Mouse (Mus musculus): ENCODE data around the gene Tfb2m. TPM values are rescaled to one million over a fixed set of nuclear protein-coding genes. Genes with fewer than 3 reads are reported as not detected.

Tfb2m gene
- polyA plus RNA-seq, 1 experiment from 2014 or later, result 38.9 TPM

DNA sequence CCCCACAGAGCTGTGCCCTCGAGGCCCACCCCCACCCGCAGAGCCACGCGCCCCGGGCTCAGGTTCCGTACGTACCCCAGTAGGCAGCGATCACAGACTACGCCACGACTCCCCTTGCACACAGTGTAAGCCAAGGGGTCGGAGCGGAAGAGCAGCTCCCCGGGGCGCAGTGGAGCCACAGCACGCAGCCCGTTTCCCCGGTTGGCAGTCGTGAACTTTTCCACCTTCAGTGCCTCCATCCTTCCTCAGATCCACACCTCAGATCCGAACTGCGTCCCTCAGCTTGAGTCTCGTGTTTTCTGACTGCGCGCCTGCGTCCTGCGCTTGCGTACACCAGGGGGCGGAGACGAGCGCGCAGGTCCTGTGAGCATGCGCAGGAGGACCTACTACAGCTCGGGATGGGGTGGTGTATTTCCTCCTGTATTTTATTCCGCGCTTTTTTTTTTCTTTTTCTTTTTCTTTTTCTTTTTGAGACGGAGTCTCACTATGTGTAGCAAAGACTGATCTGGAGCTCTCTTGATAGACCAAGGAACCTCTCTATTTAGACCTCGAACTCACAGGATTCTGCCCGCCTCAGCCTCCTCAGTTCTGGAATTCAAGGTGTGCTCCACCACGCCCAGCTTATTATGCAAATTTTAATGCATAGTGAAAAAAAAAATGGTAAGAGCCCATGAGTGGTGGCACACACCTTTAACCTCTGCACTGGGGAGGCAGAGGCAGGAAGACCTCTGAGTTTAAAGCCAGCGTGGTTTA, 28.2 kb downstream of the Tfb2m start, which contains the start of gene Smyd3:
Smyd3 (minus strand) TSS at position 329 of the 753 bp plus-strand sequence.
- Histone ChIP-seq H3K27ac (peak within 1 kb of the TSS; percentile 36; the same call in 1 of the 2 replicates), H3K4me1 (replicated peaks; ENCODE audit: insufficient read depth, low read length) (no peaks in the 10 kb centered on the region; the same call in 1 of the 2 replicates), H3K4me2 (ENCODE audit: low read length) (peak within 1 kb of the TSS; percentile 98), H3K4me3 (replicated peaks; ENCODE audit: low read depth, low read length) (peak within 1 kb of the TSS; percentile 78), H3K27me3 (ENCODE audit: insufficient read depth, low read length) (no peaks in the 10 kb centered on the region), H3K9me3 (replicated peaks; ENCODE audit: low read length) (no peaks in the 10 kb centered on the region), H3K9ac (ENCODE audit: low read depth, low read length) (peak within 1 kb of the TSS; percentile 68), H3K36me3 (ENCODE audit: insufficient read depth, low read length) (no peaks in the 10 kb centered on the region)
- peak; percentile 78 for TF ChIP-seq CTCF (IDR thresholded peaks at IDR 0.05; ENCODE audit: low read depth)
- DNase-seq (ENCODE audit: low spot score), result peak; percentile 89
- ATAC-seq (replicated peaks; ENCODE audit: low FRiP score, low read depth), result peak; percentile 83
- WGBS, result 7% methylated on average over 39 of the region's 39 CpGs

DNA sequence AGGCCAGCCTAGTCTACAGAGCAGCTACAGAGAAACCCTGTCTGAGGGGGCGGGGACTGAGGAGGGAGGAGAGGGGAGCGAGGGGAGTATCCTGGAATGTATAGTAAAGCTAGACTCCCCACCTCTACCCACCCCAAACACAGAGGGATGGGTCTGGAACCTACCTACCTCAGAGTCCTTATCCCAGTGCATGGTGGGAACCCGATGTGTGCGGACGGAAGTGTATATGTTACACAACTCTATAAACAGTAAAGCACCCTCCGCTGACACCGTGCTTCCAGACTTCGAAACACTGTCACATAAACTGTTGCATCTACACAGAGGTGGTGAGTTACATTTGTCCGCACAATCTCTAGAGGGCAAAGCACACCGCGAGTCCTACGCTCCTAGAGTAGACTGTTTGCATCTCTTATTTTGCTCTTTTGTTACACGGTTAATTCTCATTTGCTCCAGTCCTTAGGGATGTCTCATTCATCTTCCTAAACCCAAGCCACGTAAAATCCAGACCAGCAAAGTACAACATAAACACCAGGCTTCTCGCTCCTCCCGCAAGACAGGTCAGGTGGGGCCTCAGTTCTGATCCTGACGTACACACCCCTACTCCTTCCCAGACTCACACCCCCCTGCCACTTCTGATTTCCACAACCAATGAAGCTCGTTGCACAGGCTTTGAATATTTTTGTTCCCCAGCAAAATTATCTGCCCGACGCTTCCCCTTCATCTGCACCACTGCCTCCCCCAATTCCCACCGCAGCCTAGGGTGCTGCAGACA, 28.9 kb downstream of the Tfb2m start:
- WGBS, result under 1% methylated on average over 21 of the region's 21 CpGs
- peak overlapping the region; percentile 78 for H3K4me3 ChIP-seq (replicated peaks; ENCODE audit: low read depth, low read length)
- H3K9ac ChIP-seq (ENCODE audit: low read depth, low read length), result peak overlapping the region; percentile 68
- no peaks in the 10 kb centered on the region for H3K36me3 ChIP-seq (ENCODE audit: insufficient read depth, low read length)
- peak overlapping the region; percentile 36; the same call in 1 of the 2 replicates for H3K27ac ChIP-seq
- H3K9me3 ChIP-seq (replicated peaks; ENCODE audit: low read length), result no peaks in the 10 kb centered on the region
- H3K27me3 ChIP-seq (ENCODE audit: insufficient read depth, low read length), result no peaks in the 10 kb centered on the region
- TF ChIP-seq CTCF (IDR thresholded peaks at IDR 0.05; ENCODE audit: low read depth), result no peak
- DNase-seq (ENCODE audit: low spot score) (peak; percentile 50), ATAC-seq (replicated peaks; ENCODE audit: low FRiP score, low read depth) (peak; percentile 62; the same call in 1 of the 2 replicates)
- no peaks in the 10 kb centered on the region; the same call in 1 of the 2 replicates for H3K4me1 ChIP-seq (replicated peaks; ENCODE audit: insufficient read depth, low read length)
- peak overlapping the region; percentile 98 for H3K4me2 ChIP-seq (ENCODE audit: low read length)

DNA sequence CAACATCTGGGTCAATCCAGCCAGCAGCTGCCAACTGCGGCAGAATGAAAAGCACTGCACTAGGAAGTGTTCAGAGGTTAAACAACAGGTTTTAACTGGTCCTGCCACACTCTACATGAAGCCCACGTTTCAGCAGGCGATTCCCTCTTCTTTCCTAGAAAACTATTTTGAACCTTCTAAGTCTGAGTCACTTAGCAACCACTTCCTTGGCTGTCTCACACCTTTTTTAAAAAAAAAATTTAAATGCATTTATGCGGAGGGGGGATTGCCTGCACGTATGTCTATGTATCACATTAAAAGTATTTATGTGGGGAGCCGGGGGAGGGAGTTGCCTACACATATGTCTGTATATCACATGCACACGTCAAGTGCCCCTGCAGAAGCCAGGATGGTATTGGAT, 34.2 kb downstream of the Tfb2m start:
- no peak for ATAC-seq (replicated peaks; ENCODE audit: low FRiP score, low read depth)
- WGBS, result 62% methylated on average over 7 of the region's 7 CpGs
- no peak for TF ChIP-seq CTCF (IDR thresholded peaks at IDR 0.05; ENCODE audit: low read depth)
- no peaks in the 10 kb centered on the region for H3K36me3 ChIP-seq (ENCODE audit: insufficient read depth, low read length)
- H3K4me1 ChIP-seq (replicated peaks; ENCODE audit: insufficient read depth, low read length), result no peaks in the 10 kb centered on the region; the same call in 1 of the 2 replicates
- no peak for DNase-seq (ENCODE audit: low spot score)
- no peak overlapping the region for H3K4me2 ChIP-seq (ENCODE audit: low read length)
- no peak overlapping the region for H3K4me3 ChIP-seq (replicated peaks; ENCODE audit: low read depth, low read length)
- no peak overlapping the region for H3K9ac ChIP-seq (ENCODE audit: low read depth, low read length)
- H3K9me3 ChIP-seq (replicated peaks; ENCODE audit: low read length), result no peaks in the 10 kb centered on the region
- H3K27ac ChIP-seq, result no peak overlapping the region
- no peaks in the 10 kb centered on the region for H3K27me3 ChIP-seq (ENCODE audit: insufficient read depth, low read length)

DNA sequence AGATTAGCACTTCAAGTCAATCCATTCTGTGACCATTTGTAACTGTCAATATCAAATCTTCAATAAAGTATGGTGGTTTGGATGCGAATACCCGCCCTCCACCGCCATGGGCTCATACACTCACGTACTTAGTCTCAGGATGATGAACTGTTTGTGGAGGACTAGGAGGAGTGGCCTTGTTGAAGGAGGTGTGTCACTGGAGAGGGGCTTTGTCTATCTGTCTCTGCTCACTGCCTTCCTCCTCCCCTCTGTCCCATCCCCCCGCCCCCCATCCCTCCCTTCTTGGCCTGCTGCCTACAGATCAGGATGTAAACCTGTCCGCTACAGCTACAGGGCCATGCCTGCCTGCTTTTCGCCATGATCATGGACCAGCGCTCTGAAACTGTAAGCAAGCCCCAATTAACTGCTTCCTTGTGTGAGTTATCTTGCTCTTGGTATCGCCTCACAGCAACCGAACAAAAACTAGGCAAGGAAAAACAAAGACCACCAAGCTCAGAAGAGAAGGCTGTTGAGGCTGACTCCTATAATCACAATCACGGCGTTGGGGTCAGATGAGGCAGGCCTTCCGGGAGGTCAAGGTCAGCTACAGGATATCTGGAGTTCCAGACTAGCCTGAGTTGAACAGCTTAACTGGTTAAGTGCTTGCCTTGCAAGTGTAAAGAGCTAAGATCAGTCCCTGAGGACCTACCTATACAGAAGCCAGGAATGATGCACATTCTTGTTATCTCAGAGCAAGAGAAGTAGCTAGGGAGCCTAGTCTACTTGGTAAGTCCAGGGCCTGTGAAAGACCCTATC, 35.3 kb downstream of the Tfb2m start:
- H3K27ac ChIP-seq, result no peak overlapping the region
- WGBS, result 67% methylated on average over 13 of the region's 13 CpGs
- DNase-seq (ENCODE audit: low spot score), result no peak

DNA sequence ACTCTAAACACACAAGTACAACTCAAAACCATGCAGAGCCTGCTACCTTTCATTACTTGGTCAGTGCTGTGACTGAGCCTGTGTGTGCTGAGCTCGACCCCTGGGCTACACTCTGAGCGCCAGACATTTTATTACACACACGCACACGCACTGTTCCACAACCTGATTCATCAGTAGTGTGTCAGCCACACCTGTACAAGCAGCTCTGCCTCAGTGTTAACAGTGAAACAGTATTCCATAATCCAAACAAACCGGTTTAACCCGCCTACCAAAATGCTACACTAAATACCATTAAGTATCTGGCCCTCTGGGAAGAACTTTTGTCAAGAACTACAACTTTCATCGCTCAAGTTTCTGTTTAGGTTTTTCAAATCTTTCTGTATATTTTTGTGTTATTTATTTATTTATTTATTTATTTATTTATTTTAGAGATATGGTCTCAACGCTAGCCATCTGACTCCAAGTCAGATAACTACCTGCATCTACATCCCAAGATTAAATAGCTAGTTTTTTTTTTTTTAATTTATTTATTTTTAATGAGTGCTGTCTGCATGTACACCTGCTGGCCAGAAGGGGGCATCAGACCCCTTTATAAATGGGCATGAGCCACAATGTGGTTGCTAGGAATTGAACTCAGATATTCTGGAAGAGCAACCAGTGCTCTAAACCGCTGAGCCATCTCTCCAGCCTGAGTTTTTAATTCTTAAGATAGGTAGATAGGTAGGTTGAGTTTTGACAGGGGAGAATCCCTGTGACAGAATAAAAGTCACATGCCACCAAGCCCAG, 39.3 kb downstream of the Tfb2m start:
- ATAC-seq (replicated peaks; ENCODE audit: low FRiP score, low read depth) (no peak), DNase-seq (ENCODE audit: low spot score) (peak; percentile 66)
- no peaks in the 10 kb centered on the region for H3K27me3 ChIP-seq (ENCODE audit: insufficient read depth, low read length)
- no peaks in the 10 kb centered on the region for H3K9me3 ChIP-seq (replicated peaks; ENCODE audit: low read length)
- H3K9ac ChIP-seq (ENCODE audit: low read depth, low read length), result no peak overlapping the region
- no peak overlapping the region for H3K4me2 ChIP-seq (ENCODE audit: low read length)
- H3K4me3 ChIP-seq (replicated peaks; ENCODE audit: low read depth, low read length), result no peak overlapping the region
- H3K27ac ChIP-seq, result no peak overlapping the region
- H3K36me3 ChIP-seq (ENCODE audit: insufficient read depth, low read length), result no peaks in the 10 kb centered on the region
- no peaks in the 10 kb centered on the region for H3K4me1 ChIP-seq (replicated peaks; ENCODE audit: insufficient read depth, low read length)
- TF ChIP-seq CTCF (IDR thresholded peaks at IDR 0.05; ENCODE audit: low read depth), result peak; percentile 77
- 62% methylated on average over 9 of the region's 9 CpGs for WGBS

More for the DNA sequence above, 35.3 kb downstream of the Tfb2m start:
- Histone ChIP-seq H3K27me3 (ENCODE audit: insufficient read depth, low read length) (no peaks in the 10 kb centered on the region), H3K9ac (ENCODE audit: low read depth, low read length) (no peak overlapping the region), H3K4me2 (ENCODE audit: low read length) (no peak overlapping the region), H3K36me3 (ENCODE audit: insufficient read depth, low read length) (no peaks in the 10 kb centered on the region), H3K4me3 (replicated peaks; ENCODE audit: low read depth, low read length) (no peak overlapping the region), H3K4me1 (replicated peaks; ENCODE audit: insufficient read depth, low read length) (no peaks in the 10 kb centered on the region), H3K9me3 (replicated peaks; ENCODE audit: low read length) (no peaks in the 10 kb centered on the region)
- no peak for TF ChIP-seq CTCF (IDR thresholded peaks at IDR 0.05; ENCODE audit: low read depth)
- 0 out of 2 replicates have a peak, but pooled peaks have one; percentile 10 for ATAC-seq (replicated peaks; ENCODE audit: low FRiP score, low read depth)

All from kidney, postnatal 0 days (tissue).